Mouse (Mus musculus) frontal cortex, postnatal 14 days (tissue): ENCODE data around the gene Sbf1.

ENCODE experiments used
- DNase-seq, 2 experiments: peaks; one replicate each; pipeline ENCODE4 v3.0.0; 2022; ENCODE audit warnings: low spot score in 2 of 2

The Sbf1 gene

DNA sequence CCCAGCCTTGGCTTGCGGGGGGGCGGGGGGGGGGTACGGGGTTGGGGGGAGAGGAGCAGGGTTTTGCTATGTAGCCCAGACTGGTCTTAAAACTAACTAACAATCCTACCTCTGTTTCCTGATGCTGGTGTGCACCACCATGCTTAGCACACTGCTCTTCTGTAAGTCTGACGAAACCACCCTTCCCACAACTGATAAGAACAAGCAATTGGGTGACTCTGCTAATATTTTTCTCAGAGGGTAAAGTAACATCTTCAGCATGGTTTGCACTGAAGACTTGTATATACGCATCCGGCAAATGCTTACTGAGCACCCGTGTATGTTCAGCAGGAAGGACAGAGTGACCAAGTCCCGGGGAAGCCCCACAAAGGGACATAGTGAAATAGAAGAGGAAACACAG is 6.2 kb upstream of the Sbf1 start:
- DNase-seq, result no peak

GRCm38 (mm10) chr15:89316146-89316545 is 1.0 kb upstream of the Sbf1 start:
- DNase-seq, result no peak

DNA sequence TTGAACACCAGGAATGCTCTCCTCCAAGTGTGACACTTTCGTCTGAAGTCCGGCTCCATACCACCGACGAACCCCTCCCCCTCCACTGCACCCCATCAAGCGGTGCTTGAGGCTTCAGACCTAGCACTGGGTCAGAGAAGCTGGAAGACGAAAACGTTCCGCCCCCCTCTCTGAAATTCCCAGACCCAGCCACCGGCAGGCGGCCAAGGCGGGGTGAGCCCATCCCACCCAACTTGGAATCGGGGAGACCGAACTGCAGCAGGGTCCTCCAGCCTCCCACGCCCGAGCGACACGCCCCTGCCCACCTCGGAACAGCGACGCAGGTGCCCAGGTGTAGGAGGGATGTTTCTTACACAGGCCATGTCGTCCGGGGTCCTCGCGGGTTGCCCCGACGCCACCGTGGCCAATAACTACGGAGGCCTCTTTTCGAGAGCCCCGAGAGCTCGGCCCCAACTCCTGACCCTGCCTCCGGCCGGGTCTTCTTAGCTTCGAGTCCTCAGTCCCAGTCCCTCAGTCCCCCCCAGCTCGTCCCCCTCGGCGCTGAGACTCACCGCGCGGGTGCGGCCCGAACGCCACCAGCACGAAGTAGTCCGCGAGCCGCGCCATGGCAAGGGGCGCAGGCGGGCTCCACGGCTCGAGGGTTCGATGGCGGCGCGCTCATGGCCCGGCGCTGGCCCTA is 461 bp downstream of the Sbf1 start:
- no peak for DNase-seq

GRCm38 (mm10) chr15:89314107-89314506 is 1.0 kb downstream of the Sbf1 start:
- DNase-seq, result no peak

DNA sequence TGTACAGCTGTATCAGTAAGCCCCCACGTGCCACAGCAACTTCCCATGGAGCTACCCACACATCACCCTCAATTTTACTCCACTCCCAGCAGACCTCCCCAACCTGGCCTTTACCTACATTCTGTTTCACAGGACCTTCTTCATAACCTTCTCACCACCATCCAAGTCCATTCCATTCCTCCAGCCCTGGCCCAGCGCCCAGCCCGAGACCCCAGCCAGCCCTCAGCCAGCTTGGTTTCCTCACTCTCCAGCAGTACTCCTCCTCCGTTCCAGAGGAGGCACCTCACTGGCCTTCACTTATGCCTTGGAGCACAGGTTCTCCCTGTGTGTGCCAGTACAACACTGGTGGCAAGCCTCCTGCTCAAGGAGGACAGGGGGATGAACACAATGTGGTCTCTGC is 1.8 kb downstream of the Sbf1 start:
- DNase-seq, result no peak

DNA sequence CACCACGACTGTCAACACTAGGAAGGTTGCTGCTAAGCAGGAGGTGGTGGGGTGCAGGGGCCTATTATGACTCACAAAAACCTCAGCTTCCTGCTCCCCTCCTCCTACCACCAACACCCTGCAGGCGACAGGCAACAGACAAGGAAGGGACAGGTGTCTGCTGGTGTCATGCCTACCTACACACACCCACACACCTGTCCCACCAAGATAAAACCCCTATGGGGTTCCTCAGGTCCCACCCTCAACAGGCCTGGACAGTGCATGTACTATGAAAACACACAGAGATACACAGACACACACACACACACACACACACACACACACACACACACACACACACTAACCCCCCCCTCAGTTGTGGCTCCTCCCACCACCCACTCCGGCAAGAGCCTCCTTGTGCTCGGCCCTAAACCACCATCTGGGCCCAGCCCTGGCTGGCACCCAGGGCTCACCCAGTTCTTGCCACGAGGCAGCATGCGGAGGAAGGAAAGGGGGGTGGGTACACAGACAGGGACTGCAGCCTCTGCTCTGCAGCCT is 5.1 kb downstream of the Sbf1 start:
- no peak for DNase-seq

GRCm38 (mm10) chr15:89308406-89309139 is 6.5 kb downstream of the Sbf1 start:
- no peak for DNase-seq

DNA sequence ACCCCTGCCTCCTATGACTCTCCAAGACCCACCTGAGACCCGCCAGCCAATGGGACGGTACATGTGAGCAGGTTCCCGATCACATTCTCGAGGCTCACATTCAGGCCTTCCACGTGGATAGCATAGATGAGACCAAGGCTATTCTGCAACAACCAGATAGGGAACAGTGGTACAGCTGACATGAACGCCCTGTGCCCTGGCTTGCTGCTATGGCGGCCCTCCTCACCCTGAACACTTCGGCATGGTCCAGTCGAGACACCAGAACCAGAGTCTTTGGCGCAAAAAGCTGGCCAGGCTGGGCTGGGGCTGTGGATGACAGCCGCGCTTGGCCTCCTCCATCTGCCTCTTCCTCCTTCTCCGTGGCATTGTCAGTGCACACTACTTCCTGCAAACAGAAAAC is 7.7 kb downstream of the Sbf1 start:
- no peak for DNase-seq

DNA sequence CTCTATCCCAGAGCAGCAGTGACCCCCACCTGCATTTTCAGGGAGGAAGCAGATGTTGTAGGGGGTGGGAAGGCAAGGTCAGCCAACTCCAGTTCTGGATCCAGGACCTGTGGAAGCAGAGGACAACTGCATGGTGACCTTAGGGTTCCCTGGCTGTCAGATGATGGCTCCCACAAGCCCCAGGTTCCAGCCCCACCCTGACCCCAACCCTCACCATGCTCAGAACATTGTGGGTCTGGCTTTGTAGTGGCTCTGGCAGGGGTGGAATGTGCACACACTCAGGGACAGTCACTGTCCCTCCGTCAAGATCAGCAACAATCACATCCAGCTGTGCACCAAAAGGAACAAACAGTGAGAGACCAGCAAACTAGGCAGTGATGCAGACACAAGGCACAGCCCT is 9.1 kb downstream of the Sbf1 start:
- no peak for DNase-seq

GRCm38 (mm10) chr15:89300600-89300999 is 14.5 kb downstream of the Sbf1 start:
- no peak for DNase-seq

DNA sequence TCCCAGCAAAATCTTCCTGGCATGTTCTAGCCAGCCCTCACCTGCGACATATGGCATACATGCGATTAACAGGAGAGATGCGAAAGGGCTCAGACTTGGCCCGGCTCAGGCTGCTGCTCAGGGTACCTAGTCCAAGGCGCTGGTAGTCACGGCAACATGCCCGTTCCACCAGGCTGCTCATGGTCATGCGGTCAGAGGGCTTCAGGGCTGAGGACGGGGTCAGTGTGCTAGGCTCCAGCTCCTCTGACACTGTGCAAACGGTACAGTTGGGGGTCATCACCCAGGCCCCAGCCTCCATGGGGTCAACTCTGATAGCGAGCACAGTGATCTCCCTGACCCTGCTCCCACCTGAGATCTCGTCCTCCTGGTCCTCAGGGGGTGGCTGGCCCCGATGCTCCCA is 14.9 kb downstream of the Sbf1 start:
- no peak for DNase-seq

DNA sequence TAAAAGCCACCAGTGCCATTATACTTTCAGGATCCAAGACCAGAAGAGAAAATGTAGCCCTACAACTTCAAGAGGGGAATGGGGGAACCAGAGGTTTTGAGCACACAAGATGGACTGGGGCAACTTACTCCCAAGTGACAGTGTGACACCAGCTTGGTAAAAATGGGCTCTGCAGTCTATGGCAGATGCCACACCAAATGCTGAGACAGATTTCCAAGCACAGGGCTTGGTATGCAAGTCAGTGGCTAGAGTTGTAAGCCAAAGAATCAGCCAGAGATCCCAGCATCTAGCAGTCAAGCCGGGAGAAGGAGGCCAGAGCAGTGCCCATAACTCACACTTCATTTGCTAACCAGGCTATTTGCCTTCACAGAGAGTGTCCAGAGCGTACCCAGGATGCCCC is 17.4 kb downstream of the Sbf1 start:
- no peak for DNase-seq

- DNase-seq, result no peak
Measured at GRCm38 (mm10) chr15:89296465-89296864, 18.6 kb downstream of the Sbf1 start.

- no peak for DNase-seq
Measured at GRCm38 (mm10) chr15:89295580-89296165, 19.4 kb downstream of the Sbf1 start.

GRCm38 (mm10) chr15:89293778-89294177 is 21.3 kb downstream of the Sbf1 start:
- no peak for DNase-seq

DNA sequence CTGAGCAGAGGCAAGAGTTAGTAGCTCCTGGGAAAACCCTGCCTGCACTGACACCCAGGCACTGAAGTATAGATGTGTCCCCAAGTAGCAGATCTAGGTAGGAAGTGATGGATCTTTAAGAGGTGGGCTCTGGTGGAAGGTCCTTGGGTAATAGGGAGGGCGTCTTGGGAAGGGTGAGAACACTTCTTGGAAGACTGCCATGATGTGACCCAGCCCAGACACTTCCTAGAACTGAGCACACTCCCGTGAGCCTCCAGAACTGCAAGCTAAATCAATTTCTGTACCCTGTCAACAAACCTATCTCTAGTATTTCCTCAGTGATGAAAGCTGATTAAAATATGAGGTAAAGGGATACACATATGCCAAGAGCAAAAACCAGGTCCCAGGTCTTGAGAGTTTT is 22.3 kb downstream of the Sbf1 start:
- no peak for DNase-seq

DNA sequence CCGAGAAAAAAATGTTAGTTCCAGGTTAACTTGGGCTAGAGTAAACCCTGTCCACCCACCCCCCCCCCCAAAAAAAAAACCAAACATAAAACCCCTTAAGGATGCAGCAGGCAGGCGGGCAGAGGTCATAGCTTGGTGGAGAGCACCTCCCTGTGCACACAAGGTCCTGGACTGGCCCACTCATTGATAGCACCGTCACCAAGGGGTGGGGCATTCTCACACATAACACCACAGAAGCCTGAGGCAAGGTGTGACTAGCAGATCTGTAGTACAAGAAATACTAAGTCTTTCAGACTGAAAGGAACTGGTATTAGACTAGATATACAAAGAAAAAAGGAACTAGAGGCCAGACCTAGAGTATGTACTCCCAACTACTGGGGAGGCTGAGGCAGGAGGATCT is 23.6 kb downstream of the Sbf1 start:
- no peak for DNase-seq

DNA sequence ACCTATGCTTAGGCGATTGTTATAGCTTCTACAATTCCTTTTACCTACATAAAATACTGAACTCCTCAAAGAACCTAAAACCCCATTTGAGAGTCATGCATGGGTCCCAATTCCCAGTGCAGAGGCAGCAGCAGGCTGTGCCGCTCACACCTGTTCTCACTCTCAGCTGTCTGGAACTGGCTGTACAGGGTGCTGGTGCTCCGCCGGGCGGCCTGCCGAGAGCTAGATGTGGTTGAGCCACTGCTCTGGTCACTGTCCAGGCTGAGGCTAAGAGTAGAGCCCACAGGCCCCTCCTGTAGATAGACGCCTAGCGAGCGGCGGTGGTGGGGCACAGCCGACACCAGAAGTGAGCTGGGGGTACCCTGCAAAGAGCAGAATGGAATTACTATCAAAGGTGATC is 25.7 kb downstream of the Sbf1 start:
- no peak for DNase-seq

DNA sequence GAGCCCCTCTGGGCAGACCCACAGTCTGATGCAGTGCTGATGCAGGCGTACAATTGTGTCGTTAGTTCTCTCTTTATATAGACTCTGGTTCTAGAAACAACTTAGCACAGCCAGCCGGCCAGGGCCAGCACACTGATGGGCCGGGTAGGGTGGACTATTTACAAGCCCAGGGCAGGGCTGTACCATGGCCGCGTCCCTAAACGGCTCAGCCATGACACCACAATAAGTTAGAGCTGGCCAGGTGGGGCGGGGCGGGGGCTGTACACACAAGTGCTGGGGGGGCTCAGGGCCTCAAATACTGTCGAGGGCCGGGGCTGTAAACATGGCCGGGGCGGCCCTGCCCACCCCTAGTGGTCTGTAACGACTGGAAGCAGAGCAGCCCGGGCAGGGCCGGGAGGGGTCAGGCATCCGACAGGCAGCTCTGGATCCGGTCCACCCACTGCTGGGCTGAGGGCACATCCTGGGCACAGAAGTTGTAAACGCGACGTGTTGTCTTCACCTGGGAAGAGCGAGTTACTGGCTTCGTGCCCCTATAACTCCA is 26.8 kb downstream of the Sbf1 start:
- no peak for DNase-seq

GRCm38 (mm10) chr15:89286582-89286981 is 28.5 kb downstream of the Sbf1 start:
- no peak for DNase-seq

- DNase-seq, result no peak
Measured at GRCm38 (mm10) chr15:89286114-89286513, 29.0 kb downstream of the Sbf1 start.

GRCm38 (mm10) chr15:89285478-89285877 is 29.6 kb downstream of the Sbf1 start:
- DNase-seq, result no peak

DNA sequence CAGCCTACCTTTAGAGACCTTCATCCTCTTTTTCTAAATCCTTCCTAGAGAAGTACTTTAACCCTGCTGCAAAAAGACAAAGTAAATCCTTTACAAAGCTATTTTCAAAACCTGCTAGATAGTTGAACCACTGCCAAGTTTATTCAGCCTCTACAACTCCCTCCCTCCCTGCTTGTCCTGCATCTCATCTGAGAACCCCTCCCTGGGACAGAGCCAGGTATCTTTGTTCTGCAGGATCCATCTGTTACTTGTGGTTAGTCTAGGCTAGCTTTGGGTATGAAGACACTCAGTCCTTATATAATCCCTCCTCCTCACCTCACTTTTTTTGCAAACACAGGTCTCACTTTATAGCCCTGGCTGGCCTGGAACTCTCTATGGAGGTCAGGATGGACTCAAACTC is 30.1 kb downstream of the Sbf1 start:
- DNase-seq, result no peak
